Mouse (Mus musculus): ENCODE results near the gene Gfm2.

GRCm38 (mm10) chr13:97193420-97193819 lies 55.7 kb downstream of the Gfm2 start:
- TF ChIP-seq CTCF (IDR thresholded peaks at IDR 0.05; ENCODE audit: insufficient read depth, low read length) (no peak), POLR2A (IDR thresholded peaks at IDR 0.05; ENCODE audit: borderline replicate concordance, extremely low read depth, low read depth, low read length) (no peak)

Data from lung, adult 2 months (tissue).